Mouse (Mus musculus) G1E (cell line): Measurements from ENCODE around the gene Cnpy1.

ENCODE experiments used
- CTCF ChIP-seq: IDR thresholded peaks from 2 replicates; pipeline ENCODE4 v1.5.1; 2012; ENCODE audit warnings: low read depth, low read length, inconsistent platforms, mixed read lengths
- GATA1 ChIP-seq: IDR thresholded peaks from 2 replicates; pipeline ENCODE4 v1.6.1; 2012; ENCODE audit warnings: borderline replicate concordance, low read length, inconsistent platforms, mixed read lengths
- GATA2 ChIP-seq: IDR thresholded peaks from 2 replicates; pipeline ENCODE4 v1.6.1; 2012; ENCODE audit warnings: low read depth, low read length, inconsistent platforms, borderline replicate concordance
- POLR2AphosphoS5 ChIP-seq: IDR thresholded peaks from 2 replicates; pipeline ENCODE4 v1.6.1; 2012; ENCODE audit warnings: low read depth, low read length, inconsistent platforms; ENCODE audit not compliant: insufficient replicate concordance
- TAL1 ChIP-seq: conservative IDR thresholded peaks from 2 replicates; pipeline ENCODE4 v1.6.1; 2012; ENCODE audit warnings: low read depth, low read length, inconsistent platforms, mixed read lengths

DNA sequence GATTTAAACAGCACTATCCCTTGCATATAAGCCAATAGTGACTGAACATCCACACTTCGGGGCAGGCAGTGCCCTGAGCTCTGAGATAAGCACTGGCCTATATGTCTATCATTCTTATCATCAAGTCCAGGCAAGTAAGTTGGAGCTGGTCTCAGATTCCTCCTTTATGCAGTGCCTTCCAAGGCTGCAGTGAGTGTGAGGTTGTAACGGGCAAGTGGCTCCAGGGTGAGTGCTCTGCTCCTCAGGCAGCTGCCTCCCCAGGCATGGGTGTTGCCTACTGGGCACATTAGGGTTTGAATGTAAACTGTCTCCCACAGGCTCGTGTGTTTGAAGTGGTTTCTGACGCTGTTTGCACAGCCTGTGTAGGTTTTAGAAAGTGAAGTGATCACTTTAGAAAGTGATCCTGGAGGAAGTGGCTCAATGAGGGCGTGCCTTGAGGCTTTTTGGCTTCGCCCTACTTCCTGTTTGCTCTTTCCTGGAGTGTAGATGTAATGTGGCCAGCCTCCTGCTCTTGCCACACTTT, 23.9 kb upstream of the Cnpy1 start:
- TF ChIP-seq TAL1 (peak; percentile 87), CTCF (no peak), POLR2AphosphoS5 (no peak), GATA1 (no peak), GATA2 (no peak)
